Mouse (Mus musculus) heart, adult 8-10 months (tissue): ENCODE results near the gene Olfr532. TPM values are rescaled to one million over a fixed set of nuclear protein-coding genes. Genes with fewer than 3 reads are reported as not detected.
"Not testable (repeated sequence)": the region's sequence is repeated elsewhere in the genome, so short reads cannot be mapped to it uniquely, and the experiment has no call there.

Experiments
- DNase-seq: peaks from one replicate; pipeline ENCODE4 v3.0.0; 2022; ENCODE audit warnings: low spot score
- total RNA-seq, 4 experiments: library from RNA; stranded (reverse); gene quantifications; 2 replicates each; pipeline ENCODE4 v1.2.4; 2022

Gene Olfr532
- total RNA-seq, result not detected

DNA sequence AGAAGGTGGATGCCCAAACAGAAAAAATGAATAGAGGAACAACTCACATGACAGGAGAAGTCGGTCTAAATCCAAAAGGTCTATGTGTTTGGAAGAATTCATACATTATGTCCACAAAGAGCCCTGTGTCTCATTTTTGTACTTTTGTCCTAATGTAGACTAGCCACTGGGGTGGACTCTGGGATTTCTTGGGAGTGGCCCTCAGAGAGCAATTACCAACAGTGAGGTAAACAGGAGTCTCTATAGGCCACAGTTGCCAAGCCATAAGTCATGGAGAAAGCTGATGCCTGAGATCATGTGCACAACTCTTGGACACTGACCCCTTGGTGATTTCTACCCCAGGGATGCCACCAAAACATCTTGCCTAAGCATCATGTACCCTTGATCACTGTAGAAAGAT is at the start of gene Olfr532:
Gene Olfr532 (minus strand): TSS at position 101 of the 400 bp plus-strand sequence.
- no peak for DNase-seq

DNA sequence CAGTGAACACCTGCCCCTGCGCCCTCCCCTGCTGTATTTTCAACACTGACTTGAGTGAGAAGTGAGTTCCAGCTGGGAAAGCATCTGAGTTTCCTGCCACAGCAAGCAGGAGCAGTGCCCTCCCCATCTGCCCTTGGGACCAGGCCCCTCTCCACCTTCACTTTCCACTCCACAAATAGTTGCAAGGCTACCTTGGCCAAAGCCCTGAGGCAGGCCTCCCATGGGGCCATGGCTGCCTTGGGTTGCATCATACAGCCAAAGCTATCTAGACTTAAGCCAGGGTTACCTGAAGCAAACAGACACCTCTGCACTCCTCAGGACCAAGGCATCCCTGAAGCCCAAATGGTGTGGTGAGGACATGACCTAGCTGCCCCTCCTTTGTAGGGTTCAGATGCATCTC is 41.6 kb upstream of the Olfr532 start, which contains the start of gene Olfr533:
Gene Olfr533 (plus strand): TSS at position 301 of the 400 bp plus-strand sequence.
- not testable (repeated sequence) for DNase-seq

DNA sequence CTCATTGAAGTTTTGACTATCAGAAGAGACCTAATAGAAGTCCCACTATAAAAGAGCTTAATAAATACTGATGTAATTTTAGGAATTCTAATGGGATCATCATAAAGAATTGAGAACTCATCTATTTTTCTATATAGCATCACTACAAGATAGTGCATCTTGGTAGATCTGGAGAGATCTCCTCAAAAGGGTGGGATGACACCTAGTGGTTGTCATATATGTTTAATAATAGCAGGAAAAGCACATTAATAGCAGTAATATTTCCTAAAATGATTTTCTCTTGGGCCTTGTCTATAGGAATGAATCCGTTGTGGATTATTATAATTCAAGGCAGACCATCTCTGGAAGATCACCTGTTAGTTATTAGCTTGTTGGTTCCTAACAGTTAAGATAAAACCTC is 21.7 kb upstream of the Olfr532 start:
- DNase-seq, result no peak

DNA sequence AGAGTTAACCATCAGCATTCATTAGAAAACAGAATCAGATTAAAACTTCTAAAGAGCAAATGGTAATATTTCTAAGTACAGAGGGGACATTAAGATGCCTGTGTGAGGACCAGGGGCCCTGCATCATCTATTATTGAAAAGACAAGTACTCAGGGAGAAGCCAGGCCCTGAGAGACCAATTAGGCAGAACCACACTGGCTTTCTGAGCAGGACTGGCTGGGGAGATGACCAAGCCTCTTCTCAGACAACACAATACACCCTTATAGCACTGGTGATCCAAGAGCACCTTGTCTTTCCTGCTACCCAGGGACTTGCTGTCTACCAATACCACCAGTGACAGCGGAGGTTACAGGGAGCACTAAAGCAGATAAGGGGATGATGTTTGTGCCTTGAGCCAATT is 18.6 kb downstream of the Olfr532 start, which contains the start of gene Olfr531:
Gene Olfr531 (minus strand): TSS at position 101 of the 400 bp plus-strand sequence.
- DNase-seq, result no peak

DNA sequence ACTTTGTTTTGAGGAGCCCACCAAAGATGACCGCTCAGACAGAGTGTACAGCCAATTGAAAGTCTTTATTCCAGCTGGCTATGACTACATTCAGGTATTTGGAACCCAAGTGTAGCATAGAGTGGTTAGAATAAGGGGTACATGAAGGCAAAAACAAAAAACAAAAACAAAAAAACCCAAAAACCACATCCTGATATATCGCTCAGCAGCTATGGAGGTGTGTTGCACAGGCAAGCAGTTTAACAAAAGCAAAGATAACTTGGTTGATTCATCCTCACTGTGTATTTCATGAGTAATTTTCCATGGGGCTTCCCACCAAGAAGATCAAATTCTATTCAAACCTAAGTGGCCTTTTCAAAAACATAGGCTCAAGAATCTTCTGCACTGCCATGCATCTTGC is 44.5 kb downstream of the Olfr532 start:
- DNase-seq, result no peak

DNA sequence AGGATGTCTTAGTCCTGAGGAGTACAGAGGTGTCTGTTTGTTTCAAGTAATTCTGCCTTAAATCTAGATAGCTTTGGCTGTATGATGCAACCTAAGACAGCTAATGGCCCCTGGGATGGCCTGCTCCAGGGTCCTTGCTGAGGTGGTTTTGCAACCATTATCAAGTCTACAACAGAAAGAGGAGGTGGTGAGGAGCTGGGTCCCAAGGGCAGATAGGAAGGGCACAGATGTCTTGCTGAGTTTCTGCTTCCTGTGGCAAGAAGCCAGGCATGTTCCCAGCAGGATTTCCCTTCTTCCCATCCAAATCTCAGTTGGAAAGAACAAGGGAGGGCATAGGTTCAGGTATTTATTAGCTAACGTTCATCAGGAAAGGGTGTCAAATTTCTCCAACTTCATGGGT is 45.2 kb downstream of the Olfr532 start, which contains the start of gene Olfr530:
Gene Olfr530 (minus strand): TSS at position 101 of the 400 bp plus-strand sequence.
- DNase-seq, result no peak

DNA sequence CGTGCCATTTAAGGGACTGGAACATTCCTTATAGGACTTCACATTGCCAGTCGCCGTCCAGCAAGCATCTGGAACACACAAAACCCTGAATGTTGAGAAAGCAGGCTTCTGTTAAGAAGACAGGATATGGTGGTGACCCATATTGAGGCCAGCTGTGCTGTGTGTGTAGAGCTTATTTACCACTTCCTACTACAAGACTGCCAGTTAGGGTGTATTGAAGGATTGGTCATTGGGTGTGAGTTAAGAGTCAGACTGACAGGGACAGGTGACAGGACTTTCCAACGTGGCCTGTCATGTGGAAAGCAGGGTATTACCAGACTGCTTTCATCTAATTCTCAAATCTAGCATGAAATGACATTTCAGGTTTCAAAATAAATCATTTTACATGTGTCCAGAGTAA is 47.1 kb downstream of the Olfr532 start:
- no peak for DNase-seq

Other genes with a start within 250 kb of the Olfr532 start
- not detected for gene Olfr523, start 248.4 kb downstream of the Olfr532 start, total RNA-seq
- gene Olfr524, start 215.7 kb downstream of the Olfr532 start, total RNA-seq, result not detected
- gene Cd163l1, start 203.4 kb downstream of the Olfr532 start, total RNA-seq, result not detected
- not detected for gene 5830411N06Rik, start 174.4 kb downstream of the Olfr532 start, total RNA-seq
- not detected for gene Olfr525, start 100.8 kb downstream of the Olfr532 start, total RNA-seq
- gene Olfr527, start 87.6 kb downstream of the Olfr532 start, total RNA-seq, result not detected
- gene Olfr60, start 60.0 kb downstream of the Olfr532 start, total RNA-seq, result not detected
- not detected for gene Olfr530, start 45.3 kb downstream of the Olfr532 start, total RNA-seq
- not detected for gene Olfr531, start 18.7 kb downstream of the Olfr532 start, total RNA-seq
- gene Olfr533, start 41.7 kb upstream of the Olfr532 start, total RNA-seq, result not detected
- not detected for gene Olfr535, start 62.6 kb upstream of the Olfr532 start, total RNA-seq
- gene Olfr536, start 85.8 kb upstream of the Olfr532 start, total RNA-seq, result not detected
- not detected for gene Olfr538, start 146.2 kb upstream of the Olfr532 start, total RNA-seq
- gene Olfr46, start 179.6 kb upstream of the Olfr532 start, total RNA-seq, result not detected
- gene Olfr61, start 207.3 kb upstream of the Olfr532 start, total RNA-seq, result not detected
- gene Olfr53, start 224.8 kb upstream of the Olfr532 start, total RNA-seq, result not detected
- not detected for gene Olfr539, start 238.3 kb upstream of the Olfr532 start, total RNA-seq